14 mouse cellular contexts compared by ENCODE assay signal in genomic region chr5:64079462-64079817, GRCm38 (mm10). TPM values are rescaled to one million over a fixed set of nuclear protein-coding genes. Genes with fewer than 3 reads are reported as not detected.
DNase-seq lines count a peak whose midpoint lies in the region; ATAC-seq and TF ChIP-seq lines count a peak whose summit lies in the region.
"Had no signal": no experiment of that assay in that cellular context is flagged by ENCODE, and none has a peak within 500 bp of the region (broad histone marks: within the 10 kb centered on the region; RNA-seq: fewer than 3 reads in every experiment).

No protein-coding gene starts in this region.

- peak overlapping the region; percentile 31; the same call in 1 of the 2 replicates for H3K27ac ChIP-seq in heart, embryonic 15.5 days
- H3K27ac ChIP-seq in MEL (ENCODE audit: control insufficient read depth, low read depth, low read length) = peak overlapping the region; percentile 15; the same call in 1 of the 2 replicates
- no peak overlapping the region for H3K27ac ChIP-seq in embryonic facial prominence, embryonic 11.5 days (replicated peaks; ENCODE audit: low read depth, low read length)
- peak overlapping the region; percentile 48; the same call in 1 of the 2 replicates for H3K27ac ChIP-seq in intestine, embryonic 16.5 days (ENCODE audit: low read length)
- no peak overlapping the region for H3K27ac ChIP-seq in midbrain, embryonic 16.5 days (ENCODE audit: low read length)
- H3K27ac ChIP-seq: hindbrain, embryonic 15.5 days; macrophage; neural tube, embryonic 13.5 days had no signal

- ATAC-seq in heart, embryonic 15.5 days (replicated peaks; ENCODE audit: insufficient number of reproducible peaks, insufficient read depth, low FRiP score, low read depth) = no peak
- ATAC-seq in embryonic facial prominence, embryonic 11.5 days (replicated peaks; ENCODE audit: insufficient number of reproducible peaks, low FRiP score, low TSS enrichment, low read depth) = 0 out of 2 replicates have a peak, but pooled peaks have one; percentile 6
- 0 out of 2 replicates have a peak, but pooled peaks have one; percentile 3 for ATAC-seq in intestine, embryonic 16.5 days
- ATAC-seq in midbrain, embryonic 16.5 days = no peak

- H3K4me2 ChIP-seq in heart, embryonic 15.5 days = no peak overlapping the region
- H3K4me2 ChIP-seq in embryonic facial prominence, embryonic 11.5 days (ENCODE audit: low read depth, low read length) = no peak overlapping the region
- H3K4me2 ChIP-seq in intestine, embryonic 16.5 days (ENCODE audit: low read depth, low read length) = no peak overlapping the region
- H3K4me2 ChIP-seq in midbrain, embryonic 16.5 days (ENCODE audit: low read length) = no peak overlapping the region
- H3K4me2 ChIP-seq: hindbrain, embryonic 15.5 days; neural tube, embryonic 13.5 days had no signal

- TF ChIP-seq EP300 in MEL (IDR thresholded peaks at IDR 0.05; ENCODE audit: low read depth in 1 of 2, low read length in 2 of 2) = no peak

- TF ChIP-seq POLR2A in MEL (IDR thresholded peaks at IDR 0.05; ENCODE audit: control insufficient read depth in 1 of 2, insufficient read depth in 1 of 2, low read depth in 1 of 2, low read length in 2 of 2, poor library complexity in 1 of 2) = no peak

- no peaks in the 10 kb centered on the region for H3K79me2 ChIP-seq in MEL (ENCODE audit: control insufficient read depth, insufficient read depth, low read length, poor library complexity)

- no peak for DNase-seq in heart, adult 11 months
- DNase-seq in MEL (ENCODE audit: low read depth, low spot score) = peak; percentile 84
- DNase-seq in embryonic facial prominence, embryonic 11.5 days (ENCODE audit: low spot score) = no peak
- no peak for DNase-seq in left cerebral cortex, adult 18-20 months (ENCODE audit: low spot score in 2 of 2)
- DNase-seq: cerebellum, adult 18-20 months; kidney, postnatal 14 days; retina, postnatal 1 day; thymus, postnatal 14 days had no signal

- H3K36me3 ChIP-seq in heart, embryonic 15.5 days = no peaks in the 10 kb centered on the region
- H3K36me3 ChIP-seq in MEL (ENCODE audit: control insufficient read depth in 1 of 2, insufficient read depth in 2 of 2, low read length in 2 of 2) = peaks cover 0 to 3% of the 10 kb centered on the region in 2 experiments; a peak in 1 of 4 replicates
- no peaks in the 10 kb centered on the region for H3K36me3 ChIP-seq in embryonic facial prominence, embryonic 11.5 days (replicated peaks; ENCODE audit: control insufficient read depth, insufficient read depth, low read depth, low read length)
- no peaks in the 10 kb centered on the region for H3K36me3 ChIP-seq in intestine, embryonic 16.5 days (ENCODE audit: control insufficient read depth, insufficient read depth, low read length)
- no peaks in the 10 kb centered on the region for H3K36me3 ChIP-seq in midbrain, embryonic 16.5 days (ENCODE audit: control insufficient read depth, insufficient read depth, low read length)
- H3K36me3 ChIP-seq: hindbrain, embryonic 15.5 days; neural tube, embryonic 13.5 days had no signal

- H3K4me3 ChIP-seq in heart, embryonic 15.5 days = no peak overlapping the region
- H3K4me3 ChIP-seq in MEL (ENCODE audit: control insufficient read depth in 1 of 2, insufficient read depth in 1 of 2, low read depth in 2 of 2, low read length in 2 of 2) = peak overlapping the region in 1 of 2 experiments; percentile 4; a peak in 1 of 4 replicates
- H3K4me3 ChIP-seq in embryonic facial prominence, embryonic 11.5 days (ENCODE audit: low read depth, low read length) = no peak overlapping the region
- no peak overlapping the region for H3K4me3 ChIP-seq in intestine, embryonic 16.5 days (ENCODE audit: low read length)
- H3K4me3 ChIP-seq in midbrain, embryonic 16.5 days (ENCODE audit: low read depth, low read length) = no peak overlapping the region
- H3K4me3 ChIP-seq: hindbrain, embryonic 15.5 days; neural tube, embryonic 13.5 days had no signal

- H3K9ac ChIP-seq in heart, embryonic 15.5 days = no peak overlapping the region
- H3K9ac ChIP-seq in MEL (ENCODE audit: control insufficient read depth, low read depth, low read length, poor library complexity, severe bottlenecking) = peak overlapping the region; percentile 39
- no peak overlapping the region for H3K9ac ChIP-seq in embryonic facial prominence, embryonic 11.5 days (replicated peaks; ENCODE audit: low read length)
- H3K9ac ChIP-seq in intestine, embryonic 16.5 days (ENCODE audit: low read depth, low read length) = no peak overlapping the region
- H3K9ac ChIP-seq in midbrain, embryonic 16.5 days (ENCODE audit: low read depth, low read length) = no peak overlapping the region
- H3K9ac ChIP-seq: hindbrain, embryonic 15.5 days; neural tube, embryonic 13.5 days had no signal

- TF ChIP-seq CTCF in MEL (IDR thresholded peaks at IDR 0.05 in 2 of 3, conservative IDR thresholded peaks at IDR 0.05 in 1 of 3; ENCODE audit: control insufficient read depth in 1 of 3, insufficient read depth in 1 of 3, low read depth in 2 of 3, low read length in 3 of 3, poor library complexity in 1 of 3, severe bottlenecking in 1 of 3) = no peak

- WGBS in heart, embryonic 15.5 days = 52% methylated on average over 4 of the region's 4 CpGs
- WGBS in embryonic facial prominence, embryonic 11.5 days = 77% methylated on average over 4 of the region's 4 CpGs
- 68% methylated on average over 4 of the region's 4 CpGs for WGBS in intestine, embryonic 16.5 days
- WGBS in midbrain, embryonic 16.5 days = 71% methylated on average over 4 of the region's 4 CpGs

- H3K27me3 ChIP-seq in heart, embryonic 15.5 days = no peaks in the 10 kb centered on the region
- no peaks in the 10 kb centered on the region; a peak in 1 of 4 replicates for H3K27me3 ChIP-seq in MEL (ENCODE audit: control insufficient read depth in 1 of 2, insufficient read depth in 2 of 2, low read length in 2 of 2)
- H3K27me3 ChIP-seq in embryonic facial prominence, embryonic 11.5 days (ENCODE audit: control insufficient read depth, insufficient read depth, low read length) = no peaks in the 10 kb centered on the region
- no peaks in the 10 kb centered on the region for H3K27me3 ChIP-seq in intestine, embryonic 16.5 days (replicated peaks; ENCODE audit: control insufficient read depth, insufficient read depth, low read length)
- H3K27me3 ChIP-seq in midbrain, embryonic 16.5 days (ENCODE audit: control insufficient read depth, insufficient read depth, low read depth, low read length) = no peaks in the 10 kb centered on the region
- H3K27me3 ChIP-seq: hindbrain, embryonic 15.5 days; neural tube, embryonic 13.5 days had no signal

- TF ChIP-seq RAD21 in MEL (IDR thresholded peaks at IDR 0.05; ENCODE audit: low read depth, low read length) = no peak

- H3K9me3 ChIP-seq in heart, embryonic 15.5 days (replicated peaks) = no peaks in the 10 kb centered on the region
- H3K9me3 ChIP-seq in MEL (replicated peaks; ENCODE audit: insufficient read depth, low read length) = no peaks in the 10 kb centered on the region
- H3K9me3 ChIP-seq in embryonic facial prominence, embryonic 11.5 days (replicated peaks; ENCODE audit: control insufficient read depth, low read length) = no peaks in the 10 kb centered on the region
- H3K9me3 ChIP-seq in intestine, embryonic 16.5 days (ENCODE audit: control insufficient read depth, low read length) = no peaks in the 10 kb centered on the region
- no peaks in the 10 kb centered on the region for H3K9me3 ChIP-seq in midbrain, embryonic 16.5 days (replicated peaks; ENCODE audit: control insufficient read depth, low read length, poor library complexity, severe bottlenecking)
- H3K9me3 ChIP-seq: hindbrain, embryonic 15.5 days; neural tube, embryonic 13.5 days had no signal

- no peaks in the 10 kb centered on the region for H3K4me1 ChIP-seq in heart, embryonic 15.5 days (replicated peaks)
- H3K4me1 ChIP-seq in MEL (ENCODE audit: control insufficient read depth in 1 of 2, insufficient read depth in 2 of 2, low read length in 2 of 2) = peaks cover 2% of the 10 kb centered on the region in 2 experiments; a peak in 3 of 4 replicates
- H3K4me1 ChIP-seq in embryonic facial prominence, embryonic 11.5 days (ENCODE audit: control insufficient read depth, insufficient read depth, low read length) = no peaks in the 10 kb centered on the region
- no peaks in the 10 kb centered on the region for H3K4me1 ChIP-seq in intestine, embryonic 16.5 days (ENCODE audit: control insufficient read depth, insufficient read depth, low read length)
- H3K4me1 ChIP-seq in midbrain, embryonic 16.5 days (ENCODE audit: control insufficient read depth, insufficient read depth, low read length) = peaks cover 3% of the 10 kb centered on the region; the same call in 1 of the 2 replicates
- H3K4me1 ChIP-seq: hindbrain, embryonic 15.5 days; neural tube, embryonic 13.5 days had no signal

TF ChIP-seq in MEL, 35 proteins besides CTCF, POLR2A, EP300 and RAD21:
- TF ChIP-seq MYC (IDR thresholded peaks at IDR 0.05; ENCODE audit: low read depth, low read length) = peak; percentile 92
- no peak for TF ChIP-seq JUND (IDR thresholded peaks at IDR 0.05; ENCODE audit: low read depth, low read length)
- TF ChIP-seq SIN3A (IDR thresholded peaks at IDR 0.05; ENCODE audit: low read length) = peak; percentile 46
- 0 out of 2 replicates have a peak, but pooled peaks have one; percentile 12 for TF ChIP-seq GATA1 (IDR thresholded peaks at IDR 0.05; ENCODE audit: low read depth, low read length)
- TF ChIP-seq USF1 (IDR thresholded peaks at IDR 0.05; ENCODE audit: low read depth, low read length) = no peak
- peak; percentile 74 for TF ChIP-seq MXI1 (IDR thresholded peaks at IDR 0.05; ENCODE audit: low read depth, low read length)
- no peak for TF ChIP-seq UBTF (IDR thresholded peaks at IDR 0.05; ENCODE audit: borderline replicate concordance, insufficient read depth, low read depth, low read length)
- peak; percentile 60 for TF ChIP-seq MAX (IDR thresholded peaks at IDR 0.05; ENCODE audit: low read length)

RNA-seq across cellular contexts. Expression of gene Pgm2, which starts 13.3 kb away (rescaled TPM):
- 13.2 and 16.7 TPM in 2 replicates for polyA plus RNA-seq in heart, embryonic 15.5 days (2015; fragmentation: Nextera tagmentation; extraction: Ambion mirVana)
- total RNA-seq in MEL (2012; rRNA removed) = 22.0 and 24.1 TPM in 2 replicates
- polyA plus RNA-seq in MEL (2012; ENCODE audit: insufficient read depth in 1 of 2, insufficient read length in 2 of 2, low read depth in 1 of 2, low replicate concordance in 2 of 2, missing spikeins in 1 of 2) = 10 to 100 TPM in 1 of 2 experiments, not detected in 1; 64.0 TPM
- 35.2 and 35.6 TPM in 2 replicates for polyA plus RNA-seq in embryonic facial prominence, embryonic 11.5 days (2014; fragmentation: Nextera tagmentation; extraction: Ambion mirVana)
- 37.6 and 38.5 TPM in 2 replicates for polyA plus RNA-seq in intestine, embryonic 16.5 days (2015; fragmentation: Nextera tagmentation; extraction: Ambion mirVana)
- total RNA-seq in left cerebral cortex, adult 18-20 months (2021) = 10 to 100 TPM in 1 of 2 experiments, 1 to 10 TPM in 1; 9.7 to 12.4 TPM
- polyA plus RNA-seq in midbrain, embryonic 16.5 days (2015; fragmentation: Nextera tagmentation; extraction: Ambion mirVana) = 16.6 and 19.7 TPM in 2 replicates

Comparison
In these comparisons a context has a peak if more than half of its experiments do, and no peak if none do; other contexts are left out.
1. ATAC-seq: peak in embryonic facial prominence, embryonic 11.5 days (single experiment) and intestine, embryonic 16.5 days (single experiment); none in heart, embryonic 15.5 days (single experiment) and midbrain, embryonic 16.5 days (single experiment).
2. H3K27ac ChIP-seq: peak in heart, embryonic 15.5 days (single experiment), MEL (single experiment) and intestine, embryonic 16.5 days (single experiment); none in embryonic facial prominence, embryonic 11.5 days (single experiment) and midbrain, embryonic 16.5 days (single experiment).